Mouse (Mus musculus): ENCODE results near the gene Rmnd5b.

Gene Rmnd5b

GRCm38 (mm10) chr11:51635525-51636322, at the start of gene Rmnd5b:
Gene Rmnd5b, minus strand, starts transcription at chr11:51635896.
- in situ Hi-C loops (cut with MboI, MseI), result no loop called here

- in situ Hi-C loops (cut with MboI, MseI), result loop anchor here (5.0 kb wide), 1 partner anchor 65 kb away; the partner anchor contains the start of gene Nhp2
Measured at GRCm38 (mm10) chr11:51681976-51682374, 46.3 kb upstream of the Rmnd5b start.

GRCm38 (mm10) chr11:51681324-51681975, 45.8 kb upstream of the Rmnd5b start:
- in situ Hi-C loops (cut with MboI, MseI), result loop anchor here (5.0 kb wide), 1 partner anchor 64 kb away; the partner anchor contains the start of gene Nhp2

- in situ Hi-C loops (cut with MboI, MseI), result no loop called here
Measured at GRCm38 (mm10) chr11:51679466-51679865, 43.8 kb upstream of the Rmnd5b start.

GRCm38 (mm10) chr11:51677737-51678418, 42.2 kb upstream of the Rmnd5b start:
- in situ Hi-C loops (cut with MboI, MseI), result no loop called here

GRCm38 (mm10) chr11:51675386-51675785, 39.7 kb upstream of the Rmnd5b start:
- in situ Hi-C loops (cut with MboI, MseI), result no loop called here

GRCm38 (mm10) chr11:51673291-51673690, 37.6 kb upstream of the Rmnd5b start:
- in situ Hi-C loops (cut with MboI, MseI), result no loop called here

GRCm38 (mm10) chr11:51671376-51671775, 35.7 kb upstream of the Rmnd5b start:
- in situ Hi-C loops (cut with MboI, MseI), result no loop called here

GRCm38 (mm10) chr11:51670846-51671245, 35.1 kb upstream of the Rmnd5b start:
- in situ Hi-C loops (cut with MboI, MseI), result no loop called here

- in situ Hi-C loops (cut with MboI, MseI), result loop anchor here (10.0 kb wide), 1 partner anchor 1090 kb away; no protein-coding TSS in a partner anchor
Measured at GRCm38 (mm10) chr11:51664747-51665146, 29.1 kb upstream of the Rmnd5b start.

- in situ Hi-C loops (cut with MboI, MseI), result loop anchor here (10.0 kb wide), 1 partner anchor 1088 kb away; no protein-coding TSS in a partner anchor
Measured at GRCm38 (mm10) chr11:51662632-51663031, 26.9 kb upstream of the Rmnd5b start.

- in situ Hi-C loops (cut with MboI, MseI), result loop anchor here (10.0 kb wide), 1 partner anchor 1087 kb away; no protein-coding TSS in a partner anchor
Measured at GRCm38 (mm10) chr11:51661867-51662365, 26.2 kb upstream of the Rmnd5b start.

GRCm38 (mm10) chr11:51658705-51659104, 23.0 kb upstream of the Rmnd5b start:
- in situ Hi-C loops (cut with MboI, MseI), result no loop called here

- in situ Hi-C loops (cut with MboI, MseI), result no loop called here
Measured at GRCm38 (mm10) chr11:51658291-51658690, 22.6 kb upstream of the Rmnd5b start.

GRCm38 (mm10) chr11:51656798-51657521, 21.3 kb upstream of the Rmnd5b start:
- in situ Hi-C loops (cut with MboI, MseI), result no loop called here

GRCm38 (mm10) chr11:51654891-51655290, 19.2 kb upstream of the Rmnd5b start:
- in situ Hi-C loops (cut with MboI, MseI), result no loop called here

GRCm38 (mm10) chr11:51653736-51654135, 18.0 kb upstream of the Rmnd5b start:
- in situ Hi-C loops (cut with MboI, MseI), result no loop called here

GRCm38 (mm10) chr11:51652889-51653418, 17.3 kb upstream of the Rmnd5b start:
- in situ Hi-C loops (cut with MboI, MseI), result no loop called here

GRCm38 (mm10) chr11:51650691-51651515, 15.2 kb upstream of the Rmnd5b start, which contains the start of the genes N4bp3 and D930048N14Rik:
Gene N4bp3, minus strand, starts transcription at chr11:51650842.
Gene D930048N14Rik, plus strand, starts transcription at chr11:51650954.
- in situ Hi-C loops (cut with MboI, MseI), result no loop called here

GRCm38 (mm10) chr11:51650261-51650660, 14.6 kb upstream of the Rmnd5b start:
- in situ Hi-C loops (cut with MboI, MseI), result no loop called here

All from regulatory T cell (primary cell).